Mouse (Mus musculus): Measurements from ENCODE around the gene Reg2.

DNA sequence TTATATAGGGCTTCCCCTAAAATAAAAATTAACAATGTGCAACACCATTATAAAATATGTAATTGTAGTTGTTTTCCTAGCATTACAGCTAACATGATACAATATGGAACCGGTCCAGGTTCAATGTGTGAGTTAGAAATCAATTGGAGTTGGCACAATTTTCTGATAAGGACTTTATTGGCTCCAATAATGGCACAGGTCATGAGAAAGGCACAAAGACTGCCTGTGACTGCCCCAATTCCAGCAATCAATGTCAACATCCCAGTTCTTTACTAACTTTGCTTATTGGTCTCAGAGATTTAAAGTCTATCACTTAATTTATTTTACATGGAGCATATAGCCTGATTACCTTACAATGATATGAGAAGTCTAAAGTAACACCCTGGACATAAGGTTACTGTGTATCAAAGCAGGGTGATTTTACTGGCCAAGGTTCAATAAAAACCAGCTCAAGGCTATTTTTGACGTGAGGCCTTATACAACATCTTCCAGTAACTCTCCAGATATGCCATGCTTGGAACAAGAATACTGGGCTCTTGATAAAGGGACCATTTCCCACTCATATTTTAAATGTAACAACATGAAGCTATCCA lies 33.4 kb upstream of the Reg2 start:
- TF ChIP-seq CTCF (IDR thresholded peaks at IDR 0.05; ENCODE audit: control insufficient read depth, insufficient read depth, insufficient replicate concordance, low read depth, low read length) = no peak
- no peak for TF ChIP-seq POLR2A (IDR thresholded peaks at IDR 0.05; ENCODE audit: control insufficient read depth, low read depth, low read length)

Measured in testis, adult 2 months (tissue).